Mouse (Mus musculus) cerebellum, postnatal 25 days (tissue): ENCODE results near the gene Tdp1.

Experiments used
- DNase-seq, 2 experiments: peaks; one replicate each; pipeline ENCODE4 v3.0.0; 2021; ENCODE audit warnings: mixed read lengths in 2 of 2

The Tdp1 gene

DNA sequence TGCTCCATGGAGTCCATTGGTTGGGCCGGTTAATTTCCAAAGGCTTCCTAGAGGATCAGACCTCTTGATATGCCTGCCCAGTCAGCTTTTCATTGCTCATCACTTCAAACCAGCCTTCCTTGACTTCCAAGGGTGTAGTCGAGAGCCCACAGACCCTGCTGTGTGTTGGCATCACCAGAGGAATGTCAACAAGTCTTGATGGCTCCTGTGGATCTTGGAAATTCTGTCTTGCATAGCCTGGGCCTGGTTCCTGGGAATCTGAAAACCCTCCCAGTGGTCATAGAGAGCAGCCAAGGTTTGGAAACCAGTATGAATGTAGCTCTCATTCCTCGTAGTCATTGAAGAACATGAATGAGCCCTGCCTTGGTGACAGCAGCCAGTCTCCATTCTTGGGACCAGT, 116.9 kb downstream of the Tdp1 start:
- no peak for DNase-seq

DNA sequence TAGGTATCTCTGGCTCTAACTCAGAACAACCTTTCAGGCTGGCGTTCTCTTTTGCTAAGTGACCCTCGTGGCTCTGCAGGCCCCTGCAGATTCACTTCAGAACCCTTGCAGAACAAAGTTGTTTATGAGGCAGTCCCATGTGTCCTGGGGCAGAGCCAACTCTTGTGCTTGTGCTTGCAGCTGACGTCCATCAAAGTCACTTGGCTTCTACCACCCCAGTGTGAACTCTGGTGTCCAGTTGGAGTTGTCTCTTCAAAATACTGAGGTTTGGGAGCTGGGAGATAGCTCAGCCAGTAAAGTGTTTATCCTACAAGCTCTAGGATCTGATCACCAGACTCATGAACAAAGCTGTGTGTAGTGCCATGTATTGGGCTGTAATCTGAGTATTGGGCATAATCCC, 117.6 kb downstream of the Tdp1 start:
- no peak for DNase-seq

DNA sequence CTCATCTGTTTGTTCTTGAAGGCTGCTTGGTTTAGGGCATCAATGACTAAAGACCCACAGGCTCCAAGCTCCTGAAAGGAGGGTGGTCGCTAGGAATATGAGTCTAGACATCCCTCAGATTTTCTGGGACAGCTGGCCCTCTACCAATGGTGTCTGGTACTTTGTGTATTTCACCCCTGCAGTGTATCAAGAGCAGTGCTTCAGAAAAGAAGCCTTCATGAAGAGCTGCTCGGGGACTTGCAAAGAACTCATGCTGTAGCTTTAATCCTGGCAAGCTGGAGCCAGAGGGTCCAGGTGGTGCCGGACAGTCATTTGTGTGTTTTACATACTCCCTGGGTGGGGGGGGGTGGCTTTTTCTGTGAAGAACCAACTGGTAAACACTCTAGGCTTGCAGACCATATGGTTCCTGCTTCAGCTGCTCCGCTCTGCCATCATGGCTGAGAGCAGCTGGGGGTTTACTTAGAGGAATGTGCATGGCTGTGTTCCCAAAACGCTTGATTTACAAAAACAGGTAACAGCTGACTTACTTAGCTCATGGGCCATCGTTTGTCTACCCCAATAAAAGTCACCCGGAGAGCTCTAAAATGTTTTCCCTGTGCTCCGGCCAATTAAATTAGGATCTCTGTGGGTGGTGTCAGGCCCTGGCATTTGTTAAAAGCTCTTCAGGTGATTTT, 118.7 kb downstream of the Tdp1 start:
- DNase-seq = peak; percentile 58 to 72
